17 mouse cellular contexts compared by ENCODE assay signal in the genomic region with DNA sequence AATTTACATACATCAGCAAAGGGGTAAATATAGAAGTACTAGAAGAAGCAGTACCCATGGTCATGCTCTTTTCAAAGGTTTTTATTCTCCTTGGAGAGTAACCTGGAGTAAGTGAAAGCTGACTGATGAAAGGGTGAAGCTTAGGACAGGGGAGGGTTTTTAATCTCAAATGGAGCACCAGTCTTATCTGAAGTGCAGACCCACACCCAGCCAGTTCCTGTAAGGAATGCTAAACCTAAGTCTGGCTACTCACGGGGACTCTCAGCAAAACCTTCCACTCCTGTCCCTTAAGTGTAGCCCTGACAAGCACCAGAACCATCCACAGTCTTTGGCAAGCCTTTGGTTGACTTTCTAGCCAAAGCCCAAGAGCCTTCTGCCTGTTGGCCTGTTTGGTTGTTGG.
A peak's percentile ranks its signal among the peaks of the same experiment; 100 is the strongest.
DNase-seq lines count a peak whose midpoint lies in the region; ATAC-seq and TF ChIP-seq lines count a peak whose summit lies in the region.
"Had no signal": no experiment of that assay in that cellular context is flagged by ENCODE, and none has a peak within 500 bp of the region (broad histone marks: within the 10 kb centered on the region; RNA-seq: fewer than 3 reads in every experiment).

No protein-coding gene starts in this region.

- no peaks in the 10 kb centered on the region for H3K27me3 ChIP-seq in hindbrain, embryonic 10.5 days (ENCODE audit: insufficient read depth, poor library complexity, severe bottlenecking)
- no peaks in the 10 kb centered on the region for H3K27me3 ChIP-seq in hindbrain, embryonic 14.5 days (ENCODE audit: control insufficient read depth, insufficient read depth, low read length)
- H3K27me3 ChIP-seq in lung, postnatal 0 days (replicated peaks; ENCODE audit: insufficient read depth, low read length) = no peaks in the 10 kb centered on the region
- H3K27me3 ChIP-seq: heart, embryonic 13.5 days; hindbrain, embryonic 13.5 days had no signal

- no peaks in the 10 kb centered on the region for H3K36me3 ChIP-seq in hindbrain, embryonic 10.5 days
- no peaks in the 10 kb centered on the region for H3K36me3 ChIP-seq in hindbrain, embryonic 14.5 days (replicated peaks; ENCODE audit: control insufficient read depth, insufficient read depth)
- no peaks in the 10 kb centered on the region for H3K36me3 ChIP-seq in lung, postnatal 0 days (ENCODE audit: insufficient read depth, low read length)
- H3K36me3 ChIP-seq: embryonic facial prominence, embryonic 10.5 days; heart, embryonic 13.5 days; hindbrain, embryonic 13.5 days had no signal

- TF ChIP-seq POLR2A in lung, adult 2 months (IDR thresholded peaks at IDR 0.05; ENCODE audit: borderline replicate concordance, extremely low read depth, low read depth, low read length) = no peak

- intact Hi-C loops in left cerebral cortex, adult 2 months (cut with DNase I) = no loop called here

- peaks cover 34% of the 10 kb centered on the region for H3K4me1 ChIP-seq in hindbrain, embryonic 10.5 days (replicated peaks)
- peaks cover 2% of the 10 kb centered on the region; the same call in 1 of the 2 replicates for H3K4me1 ChIP-seq in hindbrain, embryonic 14.5 days (replicated peaks; ENCODE audit: control insufficient read depth, insufficient read depth, low read length)
- peaks cover 12% of the 10 kb centered on the region; the same call in 1 of the 2 replicates for H3K4me1 ChIP-seq in lung, postnatal 0 days (ENCODE audit: insufficient read depth, low read depth, low read length)
- peaks cover 34% of the 10 kb centered on the region for H3K4me1 ChIP-seq in lung, adult 2 months (ENCODE audit: control insufficient read depth, insufficient read depth, low read length)

- WGBS in hindbrain, embryonic 10.5 days = 88% methylated on average over 1 of the region's 1 CpGs
- 83% methylated on average over 1 of the region's 1 CpGs for WGBS in hindbrain, embryonic 14.5 days
- 33% methylated on average over 1 of the region's 1 CpGs for WGBS in lung, postnatal 0 days
- 41% methylated on average over 1 of the region's 1 CpGs for WGBS in lung, adult 2 months

- no peak overlapping the region for H3K4me3 ChIP-seq in hindbrain, embryonic 10.5 days
- H3K4me3 ChIP-seq in hindbrain, embryonic 14.5 days (replicated peaks; ENCODE audit: low read length) = no peak overlapping the region
- no peak overlapping the region for H3K4me3 ChIP-seq in left cerebral cortex, adult 2 months
- H3K4me3 ChIP-seq in lung, postnatal 0 days (ENCODE audit: low read depth, low read length) = no peak overlapping the region
- no peak overlapping the region for H3K4me3 ChIP-seq in lung, adult 2 months (replicated peaks; ENCODE audit: extremely low read depth, low read depth, low read length)
- H3K4me3 ChIP-seq: embryonic facial prominence, embryonic 10.5 days; heart, embryonic 13.5 days; hindbrain, embryonic 13.5 days had no signal

- H3K4me2 ChIP-seq in hindbrain, embryonic 14.5 days (replicated peaks) = no peak overlapping the region
- no peak overlapping the region for H3K4me2 ChIP-seq in lung, postnatal 0 days (replicated peaks; ENCODE audit: low read depth, low read length)
- H3K4me2 ChIP-seq: hindbrain, embryonic 13.5 days had no signal

- peak overlapping the region; percentile 54; the same call in 1 of the 2 replicates for H3K27ac ChIP-seq in hindbrain, embryonic 10.5 days
- H3K27ac ChIP-seq in hindbrain, embryonic 14.5 days = no peak overlapping the region
- H3K27ac ChIP-seq in left cerebral cortex, adult 2 months = peak overlapping the region; percentile 69; the same call in 1 of the 2 replicates
- H3K27ac ChIP-seq in lung, postnatal 0 days (ENCODE audit: low read length) = peak overlapping the region; percentile 73
- H3K27ac ChIP-seq: heart, embryonic 13.5 days had no signal

- H3K9me3 ChIP-seq in hindbrain, embryonic 10.5 days = no peaks in the 10 kb centered on the region
- no peaks in the 10 kb centered on the region for H3K9me3 ChIP-seq in hindbrain, embryonic 14.5 days (ENCODE audit: control insufficient read depth, low read length)
- H3K9me3 ChIP-seq in lung, postnatal 0 days (ENCODE audit: low read length) = no peaks in the 10 kb centered on the region
- H3K9me3 ChIP-seq: embryonic facial prominence, embryonic 10.5 days; heart, embryonic 13.5 days; hindbrain, embryonic 13.5 days had no signal

- ATAC-seq in hindbrain, embryonic 14.5 days (ENCODE audit: low FRiP score) = no peak
- ATAC-seq in lung, postnatal 0 days = peak; percentile 61

- TF ChIP-seq CTCF in left cerebral cortex, adult 2 months (IDR thresholded peaks at IDR 0.05) = no peak
- no peak for TF ChIP-seq CTCF in lung, postnatal 0 days (IDR thresholded peaks at IDR 0.05)
- TF ChIP-seq CTCF in lung, adult 2 months (IDR thresholded peaks at IDR 0.05; ENCODE audit: insufficient read depth, low read length) = no peak

- peak; percentile 93 for TF ChIP-seq EP300 in lung, postnatal 0 days (IDR thresholded peaks at IDR 0.05)

- DNase-seq in hindbrain, embryonic 10.5 days (ENCODE audit: low spot score) = no peak
- DNase-seq in hindbrain, embryonic 14.5 days (ENCODE audit: low spot score) = no peak
- no peak for DNase-seq in left cerebral cortex, adult 2 months (ENCODE audit: extremely low spot score in 1 of 2, low spot score in 2 of 2)
- DNase-seq in left cerebral cortex, adult 18-20 months (ENCODE audit: low spot score in 2 of 2) = no peak
- peak; percentile 69 for DNase-seq in lung, postnatal 0 days (ENCODE audit: low spot score)
- DNase-seq in lung, adult 2 months = no peak
- DNase-seq in cerebellum, adult 18-20 months = no peak
- DNase-seq: adrenal gland, adult 2 months; adrenal gland, postnatal 25 days; cerebellum, adult 2 months; cerebellum, postnatal 10 days; forebrain, postnatal 0 days; gastrocnemius, postnatal 14 days; heart, postnatal 36 days had no signal

- H3K9ac ChIP-seq in hindbrain, embryonic 14.5 days = no peak overlapping the region
- H3K9ac ChIP-seq in lung, postnatal 0 days (replicated peaks; ENCODE audit: low read depth) = no peak overlapping the region
- H3K9ac ChIP-seq: forebrain, postnatal 0 days; heart, embryonic 13.5 days; hindbrain, embryonic 13.5 days had no signal
